Mouse (Mus musculus) midbrain, embryonic 15.5 days (tissue): Measurements from ENCODE around the gene Doc2g. TPM values are rescaled to one million over a fixed set of nuclear protein-coding genes. Genes with fewer than 3 reads are reported as not detected.
"Not testable (repeated sequence)": the region's sequence is repeated elsewhere in the genome, so short reads cannot be mapped to it uniquely, and the experiment has no call there.

Source experiments
- ATAC-seq: fragments of 200-750 bp; cut with Nextera tagmentation; replicated peaks from 2 replicates; pipeline ENCODE4 v1.8.0; 2017; ENCODE audit warnings: moderate TSS enrichment
- H3K27ac ChIP-seq: fragments of 300-500 bp; sonication (generic); 2 replicates; pipeline ENCODE4 v1.5.1; 2015; ENCODE audit warnings: mild to moderate bottlenecking, inconsistent platforms
- H3K27me3 ChIP-seq: fragments of 300-500 bp; sonication (generic); replicated peaks from 2 replicates; pipeline ENCODE4 v1.6.1; 2015; ENCODE audit warnings: inconsistent platforms
- H3K36me3 ChIP-seq: fragments of 300-500 bp; sonication (generic); replicated peaks from 2 replicates; pipeline ENCODE4 v1.6.1; 2015; ENCODE audit warnings: inconsistent platforms
- H3K4me1 ChIP-seq: fragments of 300-500 bp; sonication (generic); 2 replicates; pipeline ENCODE4 v1.6.1; 2015; ENCODE audit warnings: inconsistent platforms
- H3K4me2 ChIP-seq: fragments of 300-500 bp; sonication (generic); 2 replicates; pipeline ENCODE4 v1.6.1; 2015; ENCODE audit warnings: inconsistent platforms, mild to moderate bottlenecking, moderate library complexity
- H3K4me3 ChIP-seq: fragments of 300-500 bp; sonication (generic); 2 replicates; pipeline ENCODE4 v1.5.1; 2015; ENCODE audit warnings: mild to moderate bottlenecking, inconsistent platforms
- H3K9ac ChIP-seq: fragments of 300-500 bp; sonication (generic); 2 replicates; pipeline ENCODE4 v1.6.1; 2015; ENCODE audit warnings: mild to moderate bottlenecking, inconsistent platforms
- H3K9me3 ChIP-seq: fragments of 300-500 bp; sonication (generic); 2 replicates; pipeline ENCODE4 v1.6.1; 2016; ENCODE audit warnings: inconsistent platforms
- WGBS: fragments of 180-500 bp; shearing (Covaris S2); methylation state at CpG from one replicate; pipeline ENCODE4 v1.1.7; 2015; ENCODE audit warnings: mixed read lengths; 5-methylcytosine and 5-hydroxymethylcytosine counted together
- polyA plus RNA-seq: library from polyadenylated mRNA; unstranded; fragments of >200 nt; fragmentation: Nextera tagmentation; extraction: Ambion mirVana; gene quantifications from 2 replicates; pipeline ENCODE4 v1.2.1, GENCODE M21; 2015

Doc2g gene
- polyA plus RNA-seq, 1 experiment from 2014 or later, result 12.1 TPM

DNA sequence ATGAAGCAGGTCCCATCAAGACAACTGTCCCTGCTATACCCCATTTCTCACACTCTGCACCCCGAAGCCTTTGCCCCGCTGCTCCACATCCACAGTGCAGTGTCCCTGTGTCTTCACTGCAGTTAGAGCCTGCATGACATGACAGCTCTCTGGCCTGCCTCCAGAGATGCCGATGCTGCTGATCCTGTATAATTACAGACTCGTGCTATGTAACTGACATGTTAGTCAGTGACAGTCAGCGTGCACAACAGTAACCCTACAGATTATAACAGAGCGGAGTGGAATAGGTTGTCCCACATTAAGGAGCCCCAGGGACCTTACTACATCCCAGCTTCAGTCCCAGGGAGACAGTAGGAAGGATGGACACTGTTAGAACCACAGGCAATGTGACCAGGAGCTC lies 28.5 kb upstream of the Doc2g start:
- 77% methylated on average over 6 of the region's 6 CpGs for WGBS
- ATAC-seq, H3K4me3 ChIP-seq, H3K9me3 ChIP-seq, H3K4me1 ChIP-seq, H3K36me3 ChIP-seq, H3K9ac ChIP-seq, H3K27me3 ChIP-seq, H3K27ac ChIP-seq, H3K4me2 ChIP-seq: not testable (repeated sequence)

DNA sequence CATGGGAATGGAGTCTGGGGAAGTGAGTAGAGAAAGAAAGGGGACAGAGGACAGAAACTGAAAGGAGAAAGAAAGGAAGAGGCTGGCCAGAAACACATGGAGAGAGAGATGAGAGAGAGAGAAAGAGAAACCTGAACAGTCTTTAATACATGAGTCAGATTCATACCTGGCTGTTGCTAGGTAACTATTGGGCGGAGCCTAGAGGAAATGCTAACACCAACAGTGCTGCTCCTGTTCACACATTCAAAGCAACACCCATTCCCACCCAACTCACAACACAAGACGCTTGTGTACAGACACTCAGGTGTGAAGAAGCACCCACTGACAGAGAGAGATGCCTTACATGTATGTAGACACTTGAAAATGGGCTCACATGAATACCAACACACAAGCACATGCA lies 27.2 kb upstream of the Doc2g start:
- no peak overlapping the region for H3K27ac ChIP-seq
- no peaks in the 10 kb centered on the region for H3K4me1 ChIP-seq
- no peak overlapping the region for H3K9ac ChIP-seq
- H3K4me2 ChIP-seq, result no peak overlapping the region
- H3K4me3 ChIP-seq, result no peak overlapping the region
- 66% methylated on average over 2 of the region's 2 CpGs for WGBS
- no peaks in the 10 kb centered on the region; the same call in 1 of the 2 replicates for H3K27me3 ChIP-seq
- no peaks in the 10 kb centered on the region for H3K36me3 ChIP-seq
- no peak for ATAC-seq
- H3K9me3 ChIP-seq, result no peaks in the 10 kb centered on the region

DNA sequence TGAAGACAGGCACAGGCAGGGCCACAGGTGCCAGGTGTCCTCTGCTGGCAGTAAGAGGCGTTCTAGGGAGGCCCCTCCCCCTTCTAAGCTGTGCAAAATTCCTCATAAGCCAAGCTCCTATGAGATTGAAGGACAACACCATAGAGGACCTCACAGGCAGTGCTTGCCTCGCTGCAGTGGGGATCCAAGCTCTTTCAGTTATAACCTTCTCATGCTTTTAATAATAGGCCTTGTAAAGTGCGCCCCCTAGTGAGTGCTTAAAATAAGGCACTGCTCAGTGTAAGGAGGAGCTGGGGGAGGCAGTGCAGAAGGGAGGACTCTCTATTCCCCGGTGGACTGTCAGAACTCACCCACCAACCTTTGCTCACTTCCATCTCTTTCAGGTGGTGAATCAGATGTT lies 22.8 kb upstream of the Doc2g start:
- Histone ChIP-seq H3K4me2 (no peak overlapping the region), H3K27ac (no peak overlapping the region), H3K9ac (no peak overlapping the region), H3K36me3 (no peaks in the 10 kb centered on the region), H3K27me3 (no peaks in the 10 kb centered on the region; the same call in 1 of the 2 replicates), H3K4me3 (no peak overlapping the region), H3K9me3 (no peaks in the 10 kb centered on the region), H3K4me1 (no peaks in the 10 kb centered on the region)
- peak; percentile 67 for ATAC-seq
- 12% methylated on average over 4 of the region's 4 CpGs for WGBS

DNA sequence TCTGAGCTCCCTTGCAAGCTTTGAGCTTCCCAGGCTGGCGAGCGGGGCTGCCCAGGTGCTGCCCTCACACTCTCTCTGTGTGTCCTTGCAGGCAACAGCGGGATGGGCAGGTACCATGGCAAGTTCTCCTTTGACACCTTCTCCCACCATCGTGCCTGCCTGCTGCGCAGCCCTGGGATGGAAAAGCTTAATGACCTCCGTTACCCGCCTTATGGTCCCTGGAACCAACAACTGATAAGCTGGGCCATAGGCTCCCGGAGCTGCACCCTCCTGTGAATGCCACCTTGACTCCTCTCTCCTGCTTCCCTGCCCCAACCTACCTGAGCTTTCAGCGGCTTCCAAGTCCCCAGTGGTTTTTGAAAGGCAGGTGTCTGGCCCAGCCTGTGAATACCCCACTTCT lies 22.2 kb upstream of the Doc2g start:
- no peaks in the 10 kb centered on the region; the same call in 1 of the 2 replicates for H3K27me3 ChIP-seq
- H3K36me3 ChIP-seq, result no peaks in the 10 kb centered on the region
- no peak overlapping the region for H3K4me3 ChIP-seq
- no peak overlapping the region for H3K4me2 ChIP-seq
- no peak overlapping the region for H3K9ac ChIP-seq
- ATAC-seq, result no peak
- H3K9me3 ChIP-seq, result no peaks in the 10 kb centered on the region
- 75% methylated on average over 9 of the region's 9 CpGs for WGBS
- H3K4me1 ChIP-seq, result no peaks in the 10 kb centered on the region
- H3K27ac ChIP-seq, result no peak overlapping the region

DNA sequence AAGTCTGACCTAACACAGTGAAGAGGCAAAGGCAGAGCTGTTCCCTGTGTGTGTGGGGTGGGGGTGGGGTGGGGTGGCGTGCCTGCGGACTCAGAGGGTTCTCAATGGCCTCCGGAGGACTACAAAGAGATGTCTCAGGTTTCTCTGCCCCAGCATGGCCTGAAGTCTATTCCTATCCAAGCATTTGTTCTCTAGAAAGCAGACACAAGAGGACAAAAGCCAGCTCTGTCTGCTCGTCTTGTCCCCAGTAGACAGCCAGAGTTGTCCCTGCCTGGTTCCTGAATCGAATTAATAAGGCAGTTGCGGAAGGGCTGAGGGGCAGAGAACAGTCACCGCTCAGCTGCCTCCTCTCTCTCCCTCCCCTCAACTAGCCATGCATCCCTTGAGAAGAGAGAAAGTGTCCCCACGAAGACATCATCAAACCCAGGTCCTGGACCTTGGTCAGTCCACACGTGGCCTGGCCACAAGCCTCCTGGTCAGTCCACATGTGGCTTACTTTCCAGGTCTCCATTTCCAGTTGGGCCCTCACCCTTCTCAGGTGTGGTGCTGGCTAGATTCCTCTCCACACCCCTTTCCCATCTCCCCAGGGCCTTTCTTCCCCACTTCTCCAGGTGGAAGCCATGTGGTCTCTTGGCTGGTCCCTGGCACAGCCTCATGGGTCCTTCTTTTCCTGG lies 19.4 kb upstream of the Doc2g start:
- no peak overlapping the region for H3K4me2 ChIP-seq
- WGBS, result 29% methylated on average over 9 of the region's 9 CpGs
- H3K27ac ChIP-seq, result no peak overlapping the region
- no peak for ATAC-seq
- H3K36me3 ChIP-seq, result no peaks in the 10 kb centered on the region
- H3K9ac ChIP-seq, result no peak overlapping the region
- no peaks in the 10 kb centered on the region; the same call in 1 of the 2 replicates for H3K27me3 ChIP-seq
- H3K4me3 ChIP-seq, result no peak overlapping the region
- no peaks in the 10 kb centered on the region for H3K4me1 ChIP-seq
- no peaks in the 10 kb centered on the region for H3K9me3 ChIP-seq

DNA sequence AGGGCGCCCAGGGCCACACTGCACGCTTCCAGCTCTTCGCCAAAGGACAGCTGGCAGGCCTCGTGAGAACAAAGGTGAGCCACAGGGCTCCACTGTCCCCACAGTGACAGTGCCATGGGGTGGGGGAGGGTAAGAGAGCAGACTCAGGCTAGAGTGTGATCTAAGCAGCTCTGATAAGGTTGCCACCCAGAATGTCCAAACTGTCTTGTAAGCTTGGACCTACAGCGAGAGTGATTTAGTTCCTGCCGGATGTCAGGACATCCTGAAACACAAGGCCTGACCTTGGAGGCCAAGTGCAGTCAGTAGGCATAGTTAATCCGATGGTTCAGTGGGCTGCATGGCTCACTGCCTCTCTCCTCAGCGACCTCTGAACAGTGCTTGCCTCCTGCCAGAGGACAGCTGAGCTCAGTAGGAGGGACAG lies 17.8 kb upstream of the Doc2g start:
- 16% methylated on average over 8 of the region's 8 CpGs for WGBS
- H3K27me3 ChIP-seq, result no peaks in the 10 kb centered on the region; the same call in 1 of the 2 replicates
- H3K9me3 ChIP-seq, result no peaks in the 10 kb centered on the region
- H3K4me1 ChIP-seq, result no peaks in the 10 kb centered on the region
- no peak overlapping the region for H3K4me3 ChIP-seq
- no peak overlapping the region for H3K9ac ChIP-seq
- H3K4me2 ChIP-seq, result no peak overlapping the region
- no peaks in the 10 kb centered on the region for H3K36me3 ChIP-seq
- H3K27ac ChIP-seq, result no peak overlapping the region
- ATAC-seq, result no peak

DNA sequence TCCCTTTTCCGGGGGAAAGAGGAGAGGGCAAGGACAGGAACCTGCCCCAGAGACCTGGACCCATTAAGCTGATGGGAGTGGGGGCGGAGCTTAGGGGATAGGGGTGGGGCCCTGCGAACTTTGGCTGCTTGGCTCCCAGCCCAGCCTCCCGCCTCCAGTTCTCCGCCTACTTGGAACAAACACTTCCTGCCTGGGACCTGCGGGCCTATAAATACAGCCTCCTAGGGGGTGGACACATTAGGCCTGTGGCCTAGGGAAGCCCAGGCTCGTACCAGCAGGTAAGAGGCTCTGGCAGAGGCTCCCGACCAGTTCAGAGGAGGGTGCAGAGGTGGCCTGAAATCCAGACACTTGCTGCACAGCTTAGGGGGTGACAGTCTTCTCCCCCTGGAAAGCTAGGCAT lies 16.8 kb upstream of the Doc2g start, which contains the start of gene Acy3:
Acy3 (plus strand) TSS at position 237 of the 400 bp plus-strand sequence.
- Histone ChIP-seq H3K4me3 (no peak within 1 kb of the TSS), H3K9me3 (no peaks in the 10 kb centered on the region), H3K36me3 (no peaks in the 10 kb centered on the region), H3K27me3 (no peaks in the 10 kb centered on the region), H3K27ac (no peak within 1 kb of the TSS), H3K9ac (no peak within 1 kb of the TSS), H3K4me1 (no peaks in the 10 kb centered on the region), H3K4me2 (no peak within 1 kb of the TSS)
- WGBS, result 19% methylated on average over 8 of the region's 8 CpGs
- ATAC-seq, result no peak

DNA sequence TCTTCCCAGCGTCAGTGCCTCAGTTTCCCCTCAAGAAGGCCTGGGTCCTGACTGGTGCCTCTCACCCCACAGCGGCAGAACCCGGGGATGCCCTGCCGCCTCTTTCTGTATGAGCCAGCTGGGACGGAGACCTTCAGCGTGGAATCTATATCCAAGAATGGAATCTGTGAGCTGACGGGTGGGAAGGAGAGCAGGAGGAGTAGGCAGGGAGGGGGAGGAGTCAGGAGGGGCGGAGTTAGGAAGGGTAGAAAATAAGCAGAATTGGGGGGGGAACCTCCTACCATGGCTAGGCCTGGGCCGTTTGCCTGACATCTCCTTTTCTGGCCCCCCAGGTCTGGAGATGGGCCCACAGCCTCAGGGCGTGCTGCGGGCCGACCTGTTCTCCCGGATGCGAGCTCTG lies 15.0 kb upstream of the Doc2g start:
- Histone ChIP-seq H3K36me3 (no peaks in the 10 kb centered on the region), H3K27me3 (peaks cover 2% of the 10 kb centered on the region; the same call in 1 of the 2 replicates), H3K9ac (no peak overlapping the region), H3K4me3 (no peak overlapping the region), H3K4me2 (no peak overlapping the region), H3K9me3 (no peaks in the 10 kb centered on the region), H3K4me1 (no peaks in the 10 kb centered on the region), H3K27ac (no peak overlapping the region)
- ATAC-seq, result no peak
- 87% methylated on average over 14 of the region's 14 CpGs for WGBS

DNA sequence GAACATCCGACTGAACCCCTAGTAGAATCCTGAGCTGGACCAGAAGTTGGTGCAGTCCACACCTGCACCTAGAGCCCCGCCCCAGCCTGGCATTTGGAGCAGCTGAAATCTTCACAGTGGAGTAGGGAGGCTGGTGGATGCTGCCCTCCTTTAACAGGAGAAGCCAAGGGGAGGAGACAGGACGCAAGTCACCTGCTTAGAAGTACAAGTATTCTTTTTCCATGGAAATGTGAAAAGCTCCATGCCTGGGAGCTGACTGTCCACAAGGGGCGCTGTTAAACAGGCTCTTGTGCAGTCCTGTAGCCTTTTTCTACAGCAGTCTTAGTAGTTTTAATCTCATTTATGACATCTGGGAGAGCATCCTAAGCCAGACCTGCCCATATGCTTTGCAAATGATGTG lies 14.4 kb upstream of the Doc2g start:
- H3K4me1 ChIP-seq, result no peaks in the 10 kb centered on the region
- ATAC-seq, result no peak
- H3K4me3 ChIP-seq, result no peak overlapping the region
- 84% methylated on average over 4 of the region's 4 CpGs for WGBS
- H3K27ac ChIP-seq, result no peak overlapping the region
- H3K36me3 ChIP-seq, result no peaks in the 10 kb centered on the region
- no peak overlapping the region for H3K9ac ChIP-seq
- H3K9me3 ChIP-seq, result no peaks in the 10 kb centered on the region
- H3K27me3 ChIP-seq, result peaks cover 2% of the 10 kb centered on the region; the same call in 1 of the 2 replicates
- no peak overlapping the region for H3K4me2 ChIP-seq

DNA sequence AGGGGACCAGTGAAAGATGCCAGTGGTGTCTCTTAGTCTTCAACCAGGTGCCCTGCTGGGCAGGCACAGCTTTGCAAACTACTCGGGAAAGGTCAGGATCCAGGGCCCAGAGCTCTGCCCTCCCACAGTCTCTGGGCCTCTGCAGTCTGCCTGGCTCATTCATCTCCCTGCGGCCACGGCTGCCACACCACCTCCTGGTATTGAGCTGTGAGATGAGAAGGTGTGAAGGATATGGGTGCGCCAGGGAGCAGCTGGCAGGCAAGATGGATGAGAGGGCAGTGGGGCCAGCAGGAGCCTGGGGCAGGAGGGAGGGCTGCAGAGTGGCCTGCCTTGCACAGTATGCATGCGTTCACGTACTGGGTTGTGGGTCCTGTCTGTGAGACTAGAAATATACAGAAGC lies 12.3 kb upstream of the Doc2g start:
- 74% methylated on average over 6 of the region's 6 CpGs for WGBS
- H3K9me3 ChIP-seq, result no peaks in the 10 kb centered on the region

DNA sequence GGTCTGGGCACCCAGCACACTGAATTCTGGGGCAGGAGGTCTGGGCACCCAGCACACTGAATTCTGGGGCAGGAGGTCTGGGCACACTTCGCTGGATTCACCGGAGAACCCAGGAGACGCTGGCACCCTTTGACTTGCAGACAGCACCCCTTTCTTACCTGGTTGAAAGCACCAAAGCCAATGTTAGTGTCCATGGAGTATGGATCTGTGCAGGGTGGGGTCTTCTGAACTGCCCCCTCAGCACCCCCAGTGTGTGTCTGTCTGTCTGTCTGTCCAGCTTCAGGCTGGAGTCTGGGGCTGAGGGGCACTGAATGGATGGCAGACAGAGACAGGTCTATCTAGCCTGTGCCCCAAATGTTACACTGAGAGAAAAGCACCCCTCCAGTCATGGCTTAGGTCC lies 11.6 kb upstream of the Doc2g start:
- Histone ChIP-seq H3K4me2 (no peak overlapping the region), H3K36me3 (no peaks in the 10 kb centered on the region), H3K9ac (no peak overlapping the region), H3K27me3 (peaks cover 2% of the 10 kb centered on the region; the same call in 1 of the 2 replicates), H3K9me3 (no peaks in the 10 kb centered on the region), H3K4me3 (no peak overlapping the region), H3K27ac (no peak overlapping the region), H3K4me1 (no peaks in the 10 kb centered on the region)
- WGBS, result 93% methylated on average over 3 of the region's 3 CpGs
- no peak for ATAC-seq

More for the DNA sequence above, 12.3 kb upstream of the Doc2g start:
- Histone ChIP-seq H3K4me3 (no peak overlapping the region), H3K9ac (no peak overlapping the region), H3K4me1 (no peaks in the 10 kb centered on the region), H3K4me2 (no peak overlapping the region), H3K36me3 (no peaks in the 10 kb centered on the region), H3K27ac (no peak overlapping the region), H3K27me3 (peaks cover 2% of the 10 kb centered on the region; the same call in 1 of the 2 replicates)
- no peak for ATAC-seq

DNA sequence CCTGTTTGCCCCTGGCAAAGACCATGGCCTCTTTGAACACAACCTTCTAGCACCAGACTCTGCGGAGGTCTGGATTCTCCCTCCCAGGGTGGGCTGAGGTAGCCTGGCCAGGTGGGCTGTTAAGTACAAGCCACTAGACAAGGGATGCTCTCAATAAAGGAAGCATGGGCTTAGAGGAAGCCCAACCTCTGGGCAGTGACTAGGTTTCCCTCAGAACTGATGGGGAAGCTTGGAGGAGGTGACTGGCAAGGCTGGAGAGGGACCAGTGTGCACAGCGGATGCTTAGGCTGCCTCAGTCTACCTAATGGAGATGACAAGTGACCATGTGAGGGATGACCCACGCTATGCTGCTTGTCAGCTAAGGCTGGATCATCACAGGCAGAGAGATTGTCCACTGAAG lies 11.1 kb upstream of the Doc2g start:
- 91% methylated on average over 3 of the region's 3 CpGs for WGBS
- ATAC-seq, result no peak
- Histone ChIP-seq H3K4me2 (no peak overlapping the region), H3K27ac (no peak overlapping the region), H3K9me3 (no peaks in the 10 kb centered on the region), H3K27me3 (peaks cover 2% of the 10 kb centered on the region; the same call in 1 of the 2 replicates), H3K36me3 (no peaks in the 10 kb centered on the region), H3K4me1 (no peaks in the 10 kb centered on the region), H3K4me3 (no peak overlapping the region), H3K9ac (no peak overlapping the region)

DNA sequence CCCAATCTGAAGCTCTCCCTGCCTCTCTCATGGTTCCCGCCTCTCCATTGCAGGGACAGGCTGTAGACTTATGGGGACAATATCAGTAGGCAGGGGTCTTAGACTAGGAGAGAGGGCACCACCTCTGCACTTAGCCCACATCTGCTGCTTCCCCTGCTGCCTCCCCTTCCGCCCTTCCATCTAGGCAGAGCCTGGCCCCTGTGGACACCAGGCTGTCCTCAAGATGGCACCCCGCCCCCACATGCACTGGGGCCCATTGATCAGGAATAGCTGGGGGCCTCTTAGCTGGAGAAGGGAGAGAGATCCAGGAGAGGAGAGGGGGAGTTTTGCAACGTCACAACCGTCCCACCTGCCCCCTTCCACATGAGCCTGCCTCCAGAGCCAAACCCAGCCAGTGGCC lies 10.7 kb upstream of the Doc2g start, which contains the start of gene Tbx10:
Tbx10 (plus strand) TSS at position 337 of the 400 bp plus-strand sequence.
- no peak within 1 kb of the TSS for H3K9ac ChIP-seq
- ATAC-seq, result no peak
- no peak within 1 kb of the TSS for H3K27ac ChIP-seq
- H3K9me3 ChIP-seq, result no peaks in the 10 kb centered on the region
- H3K27me3 ChIP-seq, result peaks cover 2% of the 10 kb centered on the region; the same call in 1 of the 2 replicates
- no peaks in the 10 kb centered on the region for H3K4me1 ChIP-seq
- no peaks in the 10 kb centered on the region for H3K36me3 ChIP-seq
- H3K4me2 ChIP-seq, result no peak within 1 kb of the TSS
- H3K4me3 ChIP-seq, result no peak within 1 kb of the TSS
- 52% methylated on average over 5 of the region's 5 CpGs for WGBS
